Mouse (Mus musculus): Measurements from ENCODE around the gene Rasgef1b. TPM values are rescaled to one million over a fixed set of nuclear protein-coding genes. Genes with fewer than 3 reads are reported as not detected.
A peak's percentile ranks its signal among the peaks of the same experiment; 100 is the strongest.

The Rasgef1b gene
- polyA plus RNA-seq, 1 experiment from 2014 or later, result 75.6 TPM

DNA sequence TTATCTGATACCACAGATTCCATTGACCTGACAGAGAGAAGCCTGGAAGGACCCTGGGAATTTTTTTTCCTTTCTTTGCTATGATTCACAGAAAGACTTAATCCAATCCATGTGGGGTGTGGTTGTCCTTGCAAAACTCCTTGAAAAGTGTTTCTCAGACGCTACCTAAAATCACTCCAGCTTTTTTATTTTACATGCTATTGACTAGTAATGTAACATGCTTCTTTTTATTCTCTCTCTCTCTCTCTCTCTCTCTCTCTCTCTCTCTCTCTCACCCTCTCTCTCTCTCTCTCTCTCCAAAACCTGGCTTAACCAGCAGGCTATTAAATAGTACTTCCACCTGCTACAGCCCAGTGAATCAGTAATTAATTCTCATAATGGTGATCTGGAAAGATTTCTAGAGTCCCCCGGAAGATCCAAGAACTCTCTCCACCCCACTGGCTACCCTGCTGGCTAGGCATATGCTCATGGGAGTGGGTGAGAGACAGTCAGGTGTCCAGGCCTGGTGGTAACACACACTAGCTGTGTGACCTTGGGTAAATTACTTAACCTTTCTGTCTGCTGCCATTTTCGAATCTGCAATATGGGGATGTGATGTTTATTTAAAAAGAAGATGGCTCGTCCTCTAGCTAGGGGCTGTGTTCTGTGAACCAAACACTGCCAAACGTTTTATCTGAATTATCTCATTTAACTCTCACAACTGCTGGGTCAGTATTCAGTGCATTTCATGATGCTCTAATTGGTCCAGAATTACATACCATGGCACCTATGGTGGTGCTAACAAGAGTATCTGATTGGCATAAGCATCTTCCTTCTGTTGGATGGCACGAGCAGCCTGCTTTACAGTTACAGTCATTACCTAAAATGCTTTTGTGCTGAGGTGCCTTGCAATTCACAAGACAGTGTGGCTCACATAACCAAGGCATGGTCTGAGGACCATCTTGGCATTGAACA is 248.5 kb downstream of the Rasgef1b start:
- Histone ChIP-seq H3K27ac (replicated peaks; ENCODE audit: low read depth, low read length) (peak overlapping the region; percentile 78), H3K9ac (replicated peaks; ENCODE audit: low read length) (no peak overlapping the region), H3K4me2 (ENCODE audit: low read length) (no peak overlapping the region), H3K27me3 (ENCODE audit: control insufficient read depth, insufficient read depth, low read length) (no peaks in the 10 kb centered on the region; the same call in 1 of the 2 replicates), H3K36me3 (ENCODE audit: control insufficient read depth, insufficient read depth, low read length) (no peaks in the 10 kb centered on the region), H3K4me3 (replicated peaks; ENCODE audit: low read depth, low read length) (no peak overlapping the region), H3K9me3 (ENCODE audit: control insufficient read depth, low read length) (no peaks in the 10 kb centered on the region), H3K4me1 (ENCODE audit: control insufficient read depth, insufficient read depth, low read length) (peaks cover 23% of the 10 kb centered on the region)
- no peak for DNase-seq
- no peak for ATAC-seq (ENCODE audit: low FRiP score, low TSS enrichment)
- WGBS, result 45% methylated on average over 6 of the region's 6 CpGs

GRCm38 (mm10) chr5:99479263-99480077 is 249.4 kb downstream of the Rasgef1b start:
- Histone ChIP-seq H3K4me2 (ENCODE audit: low read length) (peak overlapping the region; percentile 45), H3K9me3 (ENCODE audit: control insufficient read depth, low read length) (no peaks in the 10 kb centered on the region), H3K27ac (replicated peaks; ENCODE audit: low read depth, low read length) (peak overlapping the region; percentile 78), H3K36me3 (ENCODE audit: control insufficient read depth, insufficient read depth, low read length) (no peaks in the 10 kb centered on the region), H3K4me1 (ENCODE audit: control insufficient read depth, insufficient read depth, low read length) (peaks cover 25% of the 10 kb centered on the region), H3K27me3 (ENCODE audit: control insufficient read depth, insufficient read depth, low read length) (no peaks in the 10 kb centered on the region; the same call in 1 of the 2 replicates), H3K4me3 (replicated peaks; ENCODE audit: low read depth, low read length) (no peak overlapping the region), H3K9ac (replicated peaks; ENCODE audit: low read length) (no peak overlapping the region; the same call in 1 of the 2 replicates)
- 2% methylated on average over 20 of the region's 20 CpGs for WGBS
- DNase-seq (peak; percentile 88), ATAC-seq (ENCODE audit: low FRiP score, low TSS enrichment) (peak; percentile 91)

DNA sequence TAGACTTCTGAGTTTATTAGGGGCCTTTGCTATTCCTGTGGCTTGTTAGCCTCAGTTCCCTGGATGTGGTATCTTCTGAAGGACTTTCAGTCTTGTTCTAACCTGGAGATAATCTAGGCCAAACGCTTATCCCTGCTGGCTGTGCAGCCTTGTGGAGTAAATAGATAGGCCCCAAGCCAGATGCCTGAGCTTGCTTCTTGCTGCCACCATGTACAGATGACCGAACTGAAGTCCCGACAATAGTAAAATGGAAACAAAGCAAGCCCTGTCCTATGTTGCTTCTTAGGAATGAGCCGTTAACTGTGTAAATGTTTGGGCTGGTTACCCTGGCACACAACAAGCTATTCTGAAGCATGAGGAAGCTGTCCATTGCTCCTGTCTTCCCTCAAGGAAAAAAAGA is 250.1 kb downstream of the Rasgef1b start:
- Histone ChIP-seq H3K4me2 (ENCODE audit: low read length) (no peak overlapping the region), H3K36me3 (ENCODE audit: control insufficient read depth, insufficient read depth, low read length) (no peaks in the 10 kb centered on the region), H3K4me3 (replicated peaks; ENCODE audit: low read depth, low read length) (no peak overlapping the region), H3K9ac (replicated peaks; ENCODE audit: low read length) (no peak overlapping the region), H3K9me3 (ENCODE audit: control insufficient read depth, low read length) (no peaks in the 10 kb centered on the region), H3K4me1 (ENCODE audit: control insufficient read depth, insufficient read depth, low read length) (peaks cover 25% of the 10 kb centered on the region), H3K27me3 (ENCODE audit: control insufficient read depth, insufficient read depth, low read length) (no peaks in the 10 kb centered on the region; the same call in 1 of the 2 replicates), H3K27ac (replicated peaks; ENCODE audit: low read depth, low read length) (peak overlapping the region; percentile 78)
- WGBS, result 11% methylated on average over 4 of the region's 4 CpGs
- DNase-seq (peak; percentile 30), ATAC-seq (ENCODE audit: low FRiP score, low TSS enrichment) (no peak)

DNA sequence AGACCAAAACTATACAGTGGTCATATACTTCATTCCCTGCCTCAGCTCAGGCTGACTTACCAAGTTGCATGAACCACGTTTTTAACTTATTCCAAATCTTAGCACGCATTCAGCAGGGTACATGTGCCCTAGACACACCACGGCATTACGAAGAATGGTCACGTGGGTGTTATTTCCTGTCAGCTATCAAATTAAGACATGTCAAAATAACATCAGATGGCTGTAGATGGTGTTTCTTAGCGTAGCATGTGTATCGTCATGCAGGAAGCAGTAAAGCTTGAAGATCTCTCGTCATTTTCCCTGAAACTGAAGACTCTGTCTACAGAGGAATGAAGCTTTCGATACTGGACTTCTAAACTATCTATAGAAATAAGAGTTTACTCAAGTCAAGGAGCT is 251.4 kb downstream of the Rasgef1b start:
- no peak for ATAC-seq (ENCODE audit: low FRiP score, low TSS enrichment)
- Histone ChIP-seq H3K36me3 (ENCODE audit: control insufficient read depth, insufficient read depth, low read length) (no peaks in the 10 kb centered on the region), H3K9ac (replicated peaks; ENCODE audit: low read length) (no peak overlapping the region), H3K4me3 (replicated peaks; ENCODE audit: low read depth, low read length) (no peak overlapping the region), H3K4me2 (ENCODE audit: low read length) (no peak overlapping the region), H3K4me1 (ENCODE audit: control insufficient read depth, insufficient read depth, low read length) (peaks cover 25% of the 10 kb centered on the region), H3K9me3 (ENCODE audit: control insufficient read depth, low read length) (no peaks in the 10 kb centered on the region), H3K27me3 (ENCODE audit: control insufficient read depth, insufficient read depth, low read length) (no peaks in the 10 kb centered on the region), H3K27ac (replicated peaks; ENCODE audit: low read depth, low read length) (no peak overlapping the region)
- WGBS, result 89% methylated on average over 9 of the region's 9 CpGs
- DNase-seq, result no peak

- 93% methylated on average over 6 of the region's 6 CpGs for WGBS
- no peak for ATAC-seq (ENCODE audit: low FRiP score, low TSS enrichment)
- Histone ChIP-seq H3K9me3 (ENCODE audit: control insufficient read depth, low read length) (no peaks in the 10 kb centered on the region), H3K27me3 (ENCODE audit: control insufficient read depth, insufficient read depth, low read length) (no peaks in the 10 kb centered on the region), H3K4me3 (replicated peaks; ENCODE audit: low read depth, low read length) (no peak overlapping the region), H3K27ac (replicated peaks; ENCODE audit: low read depth, low read length) (no peak overlapping the region), H3K36me3 (ENCODE audit: control insufficient read depth, insufficient read depth, low read length) (no peaks in the 10 kb centered on the region), H3K9ac (replicated peaks; ENCODE audit: low read length) (no peak overlapping the region), H3K4me1 (ENCODE audit: control insufficient read depth, insufficient read depth, low read length) (peaks cover 25% of the 10 kb centered on the region), H3K4me2 (ENCODE audit: low read length) (no peak overlapping the region)
- DNase-seq, result no peak
Measured at GRCm38 (mm10) chr5:99476640-99477419, 252.0 kb downstream of the Rasgef1b start.

DNA sequence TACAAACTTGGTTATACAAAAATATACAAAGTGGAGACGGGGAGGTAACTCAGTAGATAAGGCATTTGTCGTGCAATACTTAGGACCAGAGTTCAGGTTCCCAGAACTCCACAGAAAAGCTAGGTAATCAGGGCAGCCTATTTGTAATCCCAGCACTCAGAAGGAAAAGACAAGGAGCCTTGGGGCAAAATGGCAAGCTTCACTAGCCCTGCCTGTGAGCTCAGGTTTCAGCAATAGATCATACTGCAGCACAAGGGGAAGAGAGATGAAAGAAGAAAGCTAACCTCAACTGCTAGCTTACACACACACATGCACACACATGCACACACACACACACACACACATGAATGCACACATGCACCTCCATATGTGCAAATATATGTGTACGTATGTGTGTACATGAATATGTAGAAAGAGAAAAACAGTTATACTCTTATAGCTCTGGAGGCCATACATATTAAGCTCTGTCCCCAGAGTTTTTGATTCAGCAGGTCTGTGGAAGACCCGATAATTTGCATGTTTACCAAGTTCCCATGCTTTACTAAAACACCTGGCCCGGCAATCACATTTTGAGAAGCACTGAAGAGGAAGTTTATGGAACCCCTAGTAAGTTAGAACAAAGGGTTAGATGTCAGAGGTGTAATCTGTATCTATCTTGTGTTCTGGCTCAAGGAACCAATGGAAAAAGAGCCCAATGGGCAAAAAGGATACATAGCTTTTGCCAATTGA is 256.1 kb downstream of the Rasgef1b start:
- H3K27me3 ChIP-seq (ENCODE audit: control insufficient read depth, insufficient read depth, low read length), result no peaks in the 10 kb centered on the region
- 76% methylated on average over 5 of the region's 5 CpGs for WGBS
- no peak overlapping the region for H3K9ac ChIP-seq (replicated peaks; ENCODE audit: low read length)
- H3K36me3 ChIP-seq (ENCODE audit: control insufficient read depth, insufficient read depth, low read length), result no peaks in the 10 kb centered on the region
- no peak overlapping the region for H3K4me2 ChIP-seq (ENCODE audit: low read length)
- H3K4me1 ChIP-seq (ENCODE audit: control insufficient read depth, insufficient read depth, low read length), result peaks cover 11% of the 10 kb centered on the region
- H3K9me3 ChIP-seq (ENCODE audit: control insufficient read depth, low read length), result no peaks in the 10 kb centered on the region
- ATAC-seq (ENCODE audit: low FRiP score, low TSS enrichment) (no peak), DNase-seq (no peak)
- H3K4me3 ChIP-seq (replicated peaks; ENCODE audit: low read depth, low read length), result no peak overlapping the region
- no peak overlapping the region for H3K27ac ChIP-seq (replicated peaks; ENCODE audit: low read depth, low read length)

DNA sequence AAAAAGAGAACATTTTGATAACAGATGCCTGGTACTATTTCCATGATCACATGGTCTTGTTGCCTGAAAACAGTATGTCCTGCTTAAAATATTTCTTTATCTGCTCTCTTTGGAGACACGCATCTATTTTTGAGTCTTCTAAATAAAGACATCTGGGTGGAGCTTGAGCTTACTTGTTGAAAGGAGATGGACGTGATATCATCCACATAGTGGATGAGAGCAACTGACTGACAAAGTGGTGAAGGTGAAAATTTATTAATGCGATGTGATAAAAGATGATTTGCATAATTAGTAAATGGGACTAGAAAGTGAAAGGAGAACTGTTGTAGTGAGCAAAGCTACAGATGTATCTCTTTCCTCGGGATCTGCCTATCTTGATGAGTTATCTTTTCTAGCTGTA is 257.1 kb downstream of the Rasgef1b start:
- Histone ChIP-seq H3K9ac (replicated peaks; ENCODE audit: low read length) (no peak overlapping the region), H3K4me2 (ENCODE audit: low read length) (no peak overlapping the region), H3K9me3 (ENCODE audit: control insufficient read depth, low read length) (no peaks in the 10 kb centered on the region), H3K4me1 (ENCODE audit: control insufficient read depth, insufficient read depth, low read length) (peaks cover 9% of the 10 kb centered on the region), H3K36me3 (ENCODE audit: control insufficient read depth, insufficient read depth, low read length) (no peaks in the 10 kb centered on the region), H3K27me3 (ENCODE audit: control insufficient read depth, insufficient read depth, low read length) (no peaks in the 10 kb centered on the region), H3K4me3 (replicated peaks; ENCODE audit: low read depth, low read length) (no peak overlapping the region), H3K27ac (replicated peaks; ENCODE audit: low read depth, low read length) (no peak overlapping the region)
- 76% methylated on average over 4 of the region's 4 CpGs for WGBS
- ATAC-seq (ENCODE audit: low FRiP score, low TSS enrichment), result no peak
- no peak for DNase-seq

DNA sequence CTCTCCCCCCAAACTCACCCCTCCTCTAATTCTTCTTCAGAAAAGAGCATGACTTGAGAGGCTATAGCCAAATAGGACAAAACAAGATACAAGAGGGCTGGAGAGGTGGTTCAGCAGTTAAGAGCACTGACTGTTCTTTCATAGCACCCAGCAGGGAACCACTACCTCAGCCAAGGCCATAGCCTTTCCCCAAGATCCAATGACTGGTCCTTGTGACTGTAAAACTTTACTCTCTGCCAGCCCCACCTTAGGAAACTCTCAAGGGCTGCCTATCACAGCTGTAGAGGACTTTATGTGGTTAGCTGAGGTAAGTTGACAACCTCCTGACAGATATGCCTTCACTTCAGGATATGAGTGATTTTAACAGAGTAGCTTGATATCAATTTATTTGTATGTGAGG is 258.3 kb downstream of the Rasgef1b start:
- no peak overlapping the region for H3K4me2 ChIP-seq (ENCODE audit: low read length)
- ATAC-seq (ENCODE audit: low FRiP score, low TSS enrichment) (no peak), DNase-seq (no peak)
- H3K9ac ChIP-seq (replicated peaks; ENCODE audit: low read length), result no peak overlapping the region
- H3K36me3 ChIP-seq (ENCODE audit: control insufficient read depth, insufficient read depth, low read length), result no peaks in the 10 kb centered on the region
- H3K4me1 ChIP-seq (ENCODE audit: control insufficient read depth, insufficient read depth, low read length), result peaks cover 9% of the 10 kb centered on the region
- H3K4me3 ChIP-seq (replicated peaks; ENCODE audit: low read depth, low read length), result no peak overlapping the region
- H3K27me3 ChIP-seq (ENCODE audit: control insufficient read depth, insufficient read depth, low read length), result no peaks in the 10 kb centered on the region
- no peak overlapping the region for H3K27ac ChIP-seq (replicated peaks; ENCODE audit: low read depth, low read length)
- no peaks in the 10 kb centered on the region for H3K9me3 ChIP-seq (ENCODE audit: control insufficient read depth, low read length)

Measured in midbrain, embryonic 14.5 days (tissue).